Mouse (Mus musculus) C2C12 (cell line): ENCODE results near the gene Fam71f2. TPM values are rescaled to one million over a fixed set of nuclear protein-coding genes. Genes with fewer than 3 reads are reported as not detected.

ENCODE experiments used
- H3K27me3 ChIP-seq: one replicate; pipeline ENCODE4 v1.6.1; 2011; ENCODE audit not compliant: control insufficient read depth, insufficient read depth, insufficient read length
- H3K36me3 ChIP-seq: one replicate; pipeline ENCODE4 v1.6.1; 2011; ENCODE audit not compliant: control insufficient read depth, insufficient read depth
- H3K4me3 ChIP-seq: one replicate; pipeline ENCODE4 v1.5.1; 2011; ENCODE audit warnings: mild to moderate bottlenecking, control low read depth; ENCODE audit not compliant: poor library complexity, insufficient read depth, severe bottlenecking
- H3K79me2 ChIP-seq: one replicate; pipeline ENCODE4 v1.6.1; 2011; ENCODE audit not compliant: control insufficient read depth, insufficient read depth
- H3K79me3 ChIP-seq: one replicate; pipeline ENCODE4 v1.6.1; 2011; ENCODE audit warnings: low read depth, control low read depth
- H3ac ChIP-seq: one replicate; pipeline ENCODE3; 2011; ENCODE audit warnings: low read depth; ENCODE audit not compliant: control insufficient read depth, insufficient read length
- CEBPB ChIP-seq: IDR thresholded peaks from one replicate; pipeline ENCODE4 v1.6.1; 2011; ENCODE audit warnings: low read depth, mild to moderate bottlenecking, control low read depth, moderate library complexity
- CTCF ChIP-seq: IDR thresholded peaks from one replicate; pipeline ENCODE4 v1.5.1; 2011; ENCODE audit not compliant: control insufficient read depth, insufficient read depth, insufficient read length
- FOSL1 ChIP-seq: IDR thresholded peaks from one replicate; pipeline ENCODE4 v1.8.0; 2011; ENCODE audit warnings: mild to moderate bottlenecking, low read length; ENCODE audit not compliant: poor library complexity, insufficient read depth, severe bottlenecking
- MAX ChIP-seq: IDR thresholded peaks from one replicate; pipeline ENCODE4 v1.6.1; 2011; ENCODE audit warnings: mild to moderate bottlenecking, control low read depth
- MYOD1 ChIP-seq: IDR thresholded peaks from one replicate; pipeline ENCODE4 v1.6.1; 2011; ENCODE audit warnings: low read depth; ENCODE audit not compliant: control insufficient read depth, insufficient read length
- MYOG ChIP-seq: IDR thresholded peaks from one replicate; pipeline ENCODE4 v1.6.1; 2011; ENCODE audit not compliant: control insufficient read depth, insufficient read length; ENCODE audit errors: extremely low read depth
- USF1 ChIP-seq: IDR thresholded peaks from one replicate; pipeline ENCODE4 v1.6.1; 2011; ENCODE audit warnings: low read depth, mild to moderate bottlenecking, control low read depth, moderate library complexity
- polyA plus RNA-seq: library from polyadenylated mRNA; unstranded; fragments of >200 nt; fragmentation: generic; extraction: Trizol; gene quantifications from one replicate; pipeline ENCODE4 v1.2.1, GENCODE M21; 2012; ENCODE audit warnings: missing spikeins

The Fam71f2 gene
- polyA plus RNA-seq, 1 experiment = 0.19 TPM

DNA sequence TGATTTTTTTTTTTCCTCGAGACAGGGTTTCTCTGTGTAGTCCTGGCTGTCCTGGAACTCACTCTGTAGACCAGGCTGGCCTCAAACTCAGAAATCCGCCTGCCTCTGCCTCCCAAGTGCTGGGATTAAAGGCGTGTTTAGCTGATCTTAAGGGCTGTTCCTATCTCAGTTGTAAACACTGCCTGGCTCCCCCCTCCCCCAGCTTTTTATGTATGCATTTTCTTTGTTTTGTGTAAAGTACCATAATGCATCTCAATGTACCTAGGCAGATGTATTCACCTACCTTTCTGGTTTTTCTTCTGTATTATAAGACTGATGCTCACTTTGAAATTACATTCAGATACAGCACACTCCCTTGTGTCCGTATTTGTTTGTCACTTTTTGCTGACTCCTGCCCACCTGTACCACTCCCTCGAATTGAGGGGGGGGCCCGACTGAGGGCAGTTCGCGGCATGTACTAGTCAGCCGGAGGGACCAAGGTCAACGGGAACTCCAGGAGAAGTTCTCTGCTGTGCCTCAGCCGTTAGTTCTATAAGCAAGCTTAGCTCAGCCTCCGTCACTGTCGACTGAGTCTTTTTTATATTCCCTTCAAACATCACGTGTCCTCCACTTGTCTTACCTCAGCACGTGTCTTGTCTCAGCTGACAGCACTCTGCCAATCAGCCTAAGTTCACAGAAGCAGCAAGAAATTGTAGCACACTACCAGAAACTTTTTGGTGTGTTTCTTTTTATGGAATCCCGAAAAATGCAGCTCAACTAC, 29.6 kb downstream of the Fam71f2 start:
- no peaks in the 10 kb centered on the region for H3K79me2 ChIP-seq
- no peaks in the 10 kb centered on the region for H3K36me3 ChIP-seq
- no peak overlapping the region for H3ac ChIP-seq
- no peaks in the 10 kb centered on the region for H3K27me3 ChIP-seq
- H3K4me3 ChIP-seq = no peak overlapping the region
- H3K79me3 ChIP-seq = no peaks in the 10 kb centered on the region
- no peak for TF ChIP-seq CTCF
- no peak for TF ChIP-seq MYOD1
- no peak for TF ChIP-seq MYOG
- no peak for TF ChIP-seq USF1
- TF ChIP-seq MAX = no peak
- no peak for TF ChIP-seq CEBPB
- no peak for TF ChIP-seq FOSL1

DNA sequence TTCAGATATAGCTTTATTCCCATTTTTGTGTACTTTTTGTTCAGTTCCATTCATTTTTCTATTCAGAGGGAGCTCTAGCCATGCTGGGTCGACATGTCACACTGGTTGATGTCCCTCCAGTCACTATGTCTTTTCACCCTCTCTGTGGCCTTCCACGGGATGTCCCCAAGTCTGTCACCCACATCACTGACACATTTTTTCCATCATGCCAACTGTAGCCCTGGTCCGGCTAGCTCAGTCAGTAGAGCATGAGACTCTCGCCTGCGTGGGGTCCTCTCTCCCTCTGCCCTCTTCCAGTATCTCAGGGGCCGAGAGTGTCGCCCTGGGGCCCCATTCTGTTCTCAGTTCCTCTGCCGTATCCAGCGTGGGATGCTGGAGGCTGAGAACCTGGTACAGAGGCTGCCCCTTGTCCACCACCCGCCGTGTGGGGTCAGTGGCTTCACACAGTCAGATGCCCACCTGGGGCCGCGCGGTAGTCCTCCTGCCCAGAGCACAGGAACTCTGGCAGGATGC, 34.4 kb downstream of the Fam71f2 start:
- no peak overlapping the region for H3K4me3 ChIP-seq
- no peaks in the 10 kb centered on the region for H3K27me3 ChIP-seq
- no peaks in the 10 kb centered on the region for H3K79me2 ChIP-seq
- TF ChIP-seq MYOG = no peak
- no peak for TF ChIP-seq FOSL1
- TF ChIP-seq CEBPB = no peak
- TF ChIP-seq USF1 = no peak
- no peak for TF ChIP-seq MAX
- TF ChIP-seq MYOD1 = no peak
- no peak for TF ChIP-seq CTCF
- H3K79me3 ChIP-seq = no peaks in the 10 kb centered on the region
- H3K36me3 ChIP-seq = no peaks in the 10 kb centered on the region
- no peak overlapping the region for H3ac ChIP-seq

DNA sequence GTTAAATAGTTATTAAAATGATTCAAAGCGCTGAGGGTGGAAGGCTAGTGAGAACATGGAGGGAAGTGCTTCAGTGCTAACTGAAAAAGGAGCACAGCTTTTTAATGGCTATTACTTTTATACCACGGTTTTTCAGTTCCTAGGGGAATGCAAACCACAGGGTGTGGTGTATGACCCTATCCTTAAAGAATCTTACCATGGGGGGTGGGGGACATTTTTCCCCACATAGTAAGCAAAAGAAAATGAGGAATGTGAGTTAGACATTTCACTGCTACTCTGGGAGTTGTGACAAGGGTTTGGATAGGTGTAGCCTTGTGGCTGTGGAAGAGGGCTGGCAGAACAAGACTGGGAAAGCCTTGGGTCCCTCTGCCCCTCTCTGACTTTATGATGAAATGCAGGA, 37.9 kb downstream of the Fam71f2 start:
- Histone ChIP-seq H3ac (no peak overlapping the region), H3K79me2 (no peaks in the 10 kb centered on the region), H3K27me3 (no peaks in the 10 kb centered on the region), H3K36me3 (no peaks in the 10 kb centered on the region), H3K4me3 (no peak overlapping the region), H3K79me3 (no peaks in the 10 kb centered on the region)
- TF ChIP-seq MAX = no peak
- TF ChIP-seq MYOD1 = peak; percentile 11
- TF ChIP-seq FOSL1 = peak; percentile 60
- no peak for TF ChIP-seq USF1

DNA sequence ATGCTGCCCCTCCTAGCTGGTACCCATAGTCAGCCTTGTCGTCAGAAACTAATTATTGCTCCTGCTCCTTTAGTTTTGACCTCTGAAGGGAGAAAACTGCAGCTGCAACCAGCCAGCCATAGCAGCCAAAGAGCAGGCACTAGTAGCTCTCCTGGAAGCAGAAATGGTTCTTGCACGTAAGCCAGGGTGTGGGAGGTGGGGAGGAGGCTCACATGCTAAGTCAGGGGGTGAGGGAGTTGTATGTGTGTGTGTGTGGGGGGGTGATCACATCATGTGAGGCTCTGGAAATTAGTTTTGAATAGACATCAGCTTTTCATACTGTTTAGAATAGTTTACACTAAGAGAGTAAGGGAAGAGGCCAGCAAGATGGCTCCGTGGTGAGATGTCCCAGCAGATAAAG, 38.5 kb downstream of the Fam71f2 start:
- TF ChIP-seq USF1 (no peak), CTCF (no peak), MAX (no peak), FOSL1 (no peak), MYOG (no peak), MYOD1 (no peak), CEBPB (no peak)
- Histone ChIP-seq H3K27me3 (no peaks in the 10 kb centered on the region), H3ac (no peak overlapping the region), H3K36me3 (no peaks in the 10 kb centered on the region), H3K79me3 (no peaks in the 10 kb centered on the region), H3K79me2 (no peaks in the 10 kb centered on the region), H3K4me3 (no peak overlapping the region)

DNA sequence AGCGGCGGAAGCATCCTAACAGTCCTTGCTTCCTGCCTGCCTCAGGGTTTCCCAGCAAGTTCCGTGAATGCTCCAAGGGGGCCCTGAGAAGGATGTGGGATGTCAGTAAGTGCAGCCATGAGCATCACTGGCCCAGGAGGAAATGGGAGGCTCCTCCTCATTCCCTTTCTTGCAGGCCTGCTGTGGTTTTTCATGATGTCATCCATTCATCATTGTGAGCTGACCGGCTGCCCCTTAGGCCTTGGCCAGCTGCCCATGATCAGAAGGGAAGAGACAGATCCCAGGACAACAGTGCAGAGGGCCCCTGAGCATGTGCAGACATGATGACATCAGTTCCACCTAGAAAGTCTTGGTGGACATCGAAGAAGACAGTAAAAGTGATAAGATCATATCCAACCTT, 39.5 kb downstream of the Fam71f2 start, which contains the start of gene Fam71f1:
Gene Fam71f1, plus strand, starts transcription at position 262 of the 400 bp plus-strand sequence.
- Histone ChIP-seq H3K27me3 (no peaks in the 10 kb centered on the region), H3K79me2 (no peaks in the 10 kb centered on the region), H3ac (no peak within 1 kb of the TSS), H3K36me3 (no peaks in the 10 kb centered on the region), H3K79me3 (no peaks in the 10 kb centered on the region), H3K4me3 (peak within 1 kb of the TSS; percentile 18)
- TF ChIP-seq FOSL1 (no peak), CTCF (no peak), CEBPB (no peak), MAX (no peak), MYOD1 (no peak), USF1 (no peak), MYOG (no peak)

DNA sequence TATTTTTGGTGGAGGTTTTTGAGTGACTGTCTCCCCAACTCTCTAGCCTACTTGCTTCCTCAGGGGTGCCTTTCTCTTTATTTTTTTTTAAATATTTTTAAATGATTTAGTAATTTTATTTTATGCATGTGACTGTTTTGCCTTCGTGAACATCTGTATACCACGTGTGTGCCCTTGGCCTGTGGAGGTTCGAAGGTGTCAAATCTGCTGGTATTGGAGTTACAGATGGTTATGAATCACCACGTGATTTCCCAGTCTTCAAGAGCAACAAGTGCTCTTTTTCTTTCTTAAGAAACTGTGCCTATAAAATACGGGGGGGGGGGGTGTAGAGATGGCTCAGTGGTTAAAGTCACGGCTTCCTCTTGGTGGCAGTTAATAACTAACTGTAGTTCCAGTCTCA, 42.2 kb downstream of the Fam71f2 start:
- H3K4me3 ChIP-seq = no peak overlapping the region

More for the DNA sequence above, 42.2 kb downstream of the Fam71f2 start:
- TF ChIP-seq FOSL1 (no peak), CTCF (no peak), USF1 (no peak), CEBPB (no peak), MYOG (no peak), MAX (no peak), MYOD1 (no peak)
- no peaks in the 10 kb centered on the region for H3K79me2 ChIP-seq
- H3ac ChIP-seq = no peak overlapping the region
- no peaks in the 10 kb centered on the region for H3K79me3 ChIP-seq
- H3K36me3 ChIP-seq = no peaks in the 10 kb centered on the region
- H3K27me3 ChIP-seq = peaks cover 5% of the 10 kb centered on the region
